Mouse (Mus musculus): ENCODE results near the gene Fgl2.

DNA sequence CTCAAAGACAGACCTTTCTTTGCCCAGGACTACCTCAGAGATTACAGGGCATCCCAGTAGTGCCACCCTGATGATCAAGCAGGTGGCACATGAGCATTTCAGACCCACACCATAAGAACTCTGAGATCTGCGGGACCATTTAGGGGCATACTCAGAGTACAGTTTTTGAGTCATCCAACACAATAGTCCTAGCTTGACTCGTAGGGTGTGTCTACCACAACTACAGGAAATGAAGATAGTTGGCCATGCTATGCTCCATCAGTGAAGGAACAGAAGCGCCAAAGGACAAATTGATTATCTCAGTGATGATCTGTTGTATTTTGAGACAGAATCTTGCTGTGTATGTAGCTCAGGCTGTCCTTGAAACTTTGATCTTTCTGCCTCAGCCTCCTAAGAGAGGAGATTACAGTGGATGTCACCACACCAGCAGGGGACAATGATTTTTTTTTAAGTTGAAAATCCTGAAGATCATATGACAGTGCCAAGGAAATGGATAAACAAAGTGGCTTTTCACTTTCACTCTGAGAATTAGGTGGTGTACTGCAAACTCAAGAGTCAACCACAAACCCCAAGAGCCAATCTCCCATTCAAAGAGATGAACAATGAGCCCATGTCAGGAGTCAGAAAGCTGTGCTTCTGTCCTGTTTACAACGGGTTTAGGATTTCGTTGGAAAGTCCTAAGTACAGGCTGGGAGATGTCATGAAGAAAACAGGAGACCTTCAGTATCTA is 2.1 kb upstream of the Fgl2 start:
- no peak for TF ChIP-seq CTCF (IDR thresholded peaks at IDR 0.05; ENCODE audit: insufficient read depth, low read length)
- TF ChIP-seq POLR2A (IDR thresholded peaks at IDR 0.05; ENCODE audit: borderline replicate concordance, extremely low read depth, low read depth, low read length): no peak
